Mouse (Mus musculus) lung, postnatal 0 days (tissue): ENCODE results near the gene Kctd2. TPM values are rescaled to one million over a fixed set of nuclear protein-coding genes. Genes with fewer than 3 reads are reported as not detected.

Experiments
- ATAC-seq: fragments of 200-750 bp; cut with Nextera tagmentation; 2 replicates; pipeline ENCODE4 v1.8.0; 2017; ENCODE audit warnings: moderate library complexity
- DNase-seq: peaks from one replicate; pipeline ENCODE4 v3.0.0-alpha.2; 2016; ENCODE audit warnings: low spot score
- H3K27ac ChIP-seq: fragments of 300-500 bp; sonication (generic); 2 replicates; pipeline ENCODE4 v1.5.1; 2014; ENCODE audit warnings: antibody characterized with exemption, mild to moderate bottlenecking, low read length, mixed read lengths
- H3K27me3 ChIP-seq: fragments of 300-500 bp; sonication (generic); replicated peaks from 2 replicates; pipeline ENCODE4 v1.6.1; 2014; ENCODE audit warnings: low read length, mixed read lengths; ENCODE audit not compliant: insufficient read depth
- H3K36me3 ChIP-seq: fragments of 300-500 bp; sonication (generic); 2 replicates; pipeline ENCODE4 v1.6.1; 2014; ENCODE audit warnings: low read length, mixed read lengths; ENCODE audit not compliant: insufficient read depth
- H3K4me1 ChIP-seq: fragments of 300-500 bp; sonication (generic); 2 replicates; pipeline ENCODE4 v1.6.1; 2014; ENCODE audit warnings: antibody characterized with exemption, low read depth, low read length, mixed read lengths; ENCODE audit not compliant: insufficient read depth
- H3K4me2 ChIP-seq: fragments of 300-500 bp; sonication (generic); replicated peaks from 2 replicates; pipeline ENCODE4 v1.6.1; 2014; ENCODE audit warnings: low read depth, mild to moderate bottlenecking, low read length, moderate library complexity, mixed read lengths
- H3K4me3 ChIP-seq: fragments of 300-500 bp; sonication (generic); 2 replicates; pipeline ENCODE4 v1.5.1; 2014; ENCODE audit warnings: low read depth, low read length
- H3K9ac ChIP-seq: fragments of 300-500 bp; sonication (generic); replicated peaks from 2 replicates; pipeline ENCODE4 v1.6.1; 2014; ENCODE audit warnings: low read depth, mild to moderate bottlenecking
- H3K9me3 ChIP-seq: fragments of 300-500 bp; sonication (generic); 2 replicates; pipeline ENCODE4 v1.6.1; 2016; ENCODE audit warnings: low read length, mixed read lengths
- CTCF ChIP-seq: IDR thresholded peaks from 2 replicates; pipeline ENCODE4 v1.5.1; 2016; ENCODE audit warnings: antibody characterized with exemption, mild to moderate bottlenecking
- EP300 ChIP-seq: IDR thresholded peaks from 2 replicates; pipeline ENCODE4 v1.6.1; 2016; ENCODE audit warnings: antibody characterized with exemption, mild to moderate bottlenecking, control low read depth
- WGBS: fragments of 180-500 bp; shearing (Covaris S2); extraction: QIAGEN DNeasy Blood & Tissue Kit; methylation state at CpG from one replicate; pipeline ENCODE4 v1.1.7; 2014; 5-methylcytosine and 5-hydroxymethylcytosine counted together
- polyA plus RNA-seq: library from polyadenylated mRNA; unstranded; fragments of >200 nt; fragmentation: Nextera tagmentation; extraction: Ambion mirVana; gene quantifications from 2 replicates; pipeline ENCODE4 v1.2.1, GENCODE M21; 2015

The Kctd2 gene
- polyA plus RNA-seq, 1 experiment from 2014 or later, result 18.6 TPM

DNA sequence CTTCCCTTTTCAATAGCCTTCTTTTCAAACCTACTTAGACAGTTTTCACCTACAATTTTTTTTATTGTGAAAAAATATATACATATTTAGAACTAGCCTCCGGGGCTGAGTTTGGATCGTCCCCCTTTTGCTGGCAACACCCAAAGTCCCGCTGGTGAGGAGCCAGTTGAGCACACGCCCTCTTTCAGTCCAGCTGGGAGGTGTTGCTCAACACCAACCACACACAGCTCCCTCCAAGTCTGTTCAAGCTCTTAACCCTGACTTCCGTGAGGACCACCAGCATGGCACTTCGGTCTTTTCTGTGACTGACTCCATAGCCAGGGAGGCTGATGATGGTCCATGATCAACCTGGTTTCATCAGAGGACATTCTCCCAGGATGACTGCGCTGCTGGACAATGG, 21.8 kb upstream of the Kctd2 start:
- no peaks in the 10 kb centered on the region for H3K9me3 ChIP-seq
- H3K9ac ChIP-seq, result no peak overlapping the region
- no peaks in the 10 kb centered on the region for H3K27me3 ChIP-seq
- 44% methylated on average over 7 of the region's 7 CpGs for WGBS
- no peak overlapping the region for H3K4me2 ChIP-seq
- no peaks in the 10 kb centered on the region; the same call in 1 of the 2 replicates for H3K36me3 ChIP-seq
- H3K27ac ChIP-seq, result no peak overlapping the region
- H3K4me3 ChIP-seq, result no peak overlapping the region
- H3K4me1 ChIP-seq, result no peaks in the 10 kb centered on the region
- ATAC-seq (peak; percentile 75), DNase-seq (peak; percentile 63)
- TF ChIP-seq CTCF, result no peak
- no peak for TF ChIP-seq EP300

DNA sequence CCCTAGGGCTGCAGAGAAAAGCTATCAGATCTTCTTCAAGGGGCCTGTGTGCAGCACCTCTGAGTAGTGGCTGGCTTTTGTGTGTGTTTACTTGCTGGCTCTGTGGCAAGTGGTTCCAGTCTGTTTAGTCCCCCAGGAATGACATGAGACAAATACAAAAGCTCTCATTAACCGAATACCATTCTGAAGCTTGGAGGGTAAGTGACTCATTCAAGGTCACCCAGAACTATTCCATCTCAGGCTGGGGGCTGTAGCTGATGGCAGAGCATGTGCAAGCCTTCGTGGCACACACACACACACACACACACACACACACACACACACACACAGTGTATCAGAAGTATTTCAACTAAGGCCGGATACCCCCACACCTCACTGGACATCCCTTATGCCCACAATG, 19.8 kb upstream of the Kctd2 start:
- WGBS, result 69% methylated on average over 3 of the region's 3 CpGs
- no peak for DNase-seq
- no peak overlapping the region for H3K9ac ChIP-seq

DNA sequence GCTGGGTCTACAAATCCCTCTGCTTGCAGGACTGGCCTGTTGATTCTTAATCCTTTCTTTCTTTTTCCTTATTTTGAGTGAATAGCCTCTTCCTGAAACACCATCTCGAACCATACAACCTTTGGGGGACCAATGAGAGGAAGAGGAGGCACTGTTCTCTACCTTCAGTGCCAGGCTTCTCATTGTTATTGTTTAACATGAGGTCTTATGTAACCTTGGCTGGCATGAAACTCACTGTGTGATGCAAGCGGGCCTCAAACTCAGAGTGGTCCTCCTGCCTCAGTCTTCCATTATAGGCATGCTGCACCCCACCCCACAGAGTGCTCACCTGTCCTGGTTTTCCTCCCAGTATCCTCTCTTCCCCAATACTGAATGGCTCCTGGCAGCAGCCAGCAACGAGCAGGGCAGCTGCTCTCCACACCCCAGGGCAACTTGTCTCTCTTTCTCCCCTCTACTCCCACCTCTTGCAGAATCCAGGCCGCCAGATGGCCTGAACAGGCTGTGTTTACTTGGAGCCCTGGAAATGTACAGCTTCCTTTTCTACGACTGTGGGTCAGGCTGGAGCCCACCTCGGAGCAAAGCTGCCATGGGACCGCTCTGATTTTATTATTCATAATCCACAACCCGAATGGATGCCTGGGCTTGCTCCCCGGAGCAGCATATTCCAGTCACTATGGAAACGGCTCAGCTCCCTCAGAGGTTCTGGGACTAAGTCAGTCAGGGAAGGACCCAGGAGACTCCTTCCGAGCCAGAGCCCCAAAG, 19.1 kb upstream of the Kctd2 start:
- H3K4me3 ChIP-seq, result no peak overlapping the region
- ATAC-seq, result no peak
- no peak overlapping the region for H3K27ac ChIP-seq
- no peaks in the 10 kb centered on the region for H3K9me3 ChIP-seq
- no peaks in the 10 kb centered on the region for H3K27me3 ChIP-seq
- peaks cover 4% of the 10 kb centered on the region; the same call in 1 of the 2 replicates for H3K4me1 ChIP-seq
- DNase-seq, result no peak
- no peaks in the 10 kb centered on the region for H3K36me3 ChIP-seq
- H3K9ac ChIP-seq, result no peak overlapping the region
- WGBS, result 36% methylated on average over 11 of the region's 11 CpGs
- TF ChIP-seq EP300 (no peak), CTCF (no peak)
- no peak overlapping the region for H3K4me2 ChIP-seq

More for the DNA sequence above, 19.8 kb upstream of the Kctd2 start:
- H3K36me3 ChIP-seq, result no peaks in the 10 kb centered on the region
- H3K4me2 ChIP-seq, result no peak overlapping the region
- no peak for TF ChIP-seq EP300
- no peak for TF ChIP-seq CTCF
- H3K4me3 ChIP-seq, result no peak overlapping the region
- no peaks in the 10 kb centered on the region for H3K9me3 ChIP-seq
- H3K27ac ChIP-seq, result no peak overlapping the region
- no peaks in the 10 kb centered on the region for H3K27me3 ChIP-seq
- no peak for ATAC-seq
- H3K4me1 ChIP-seq, result peaks cover 4% of the 10 kb centered on the region; the same call in 1 of the 2 replicates

DNA sequence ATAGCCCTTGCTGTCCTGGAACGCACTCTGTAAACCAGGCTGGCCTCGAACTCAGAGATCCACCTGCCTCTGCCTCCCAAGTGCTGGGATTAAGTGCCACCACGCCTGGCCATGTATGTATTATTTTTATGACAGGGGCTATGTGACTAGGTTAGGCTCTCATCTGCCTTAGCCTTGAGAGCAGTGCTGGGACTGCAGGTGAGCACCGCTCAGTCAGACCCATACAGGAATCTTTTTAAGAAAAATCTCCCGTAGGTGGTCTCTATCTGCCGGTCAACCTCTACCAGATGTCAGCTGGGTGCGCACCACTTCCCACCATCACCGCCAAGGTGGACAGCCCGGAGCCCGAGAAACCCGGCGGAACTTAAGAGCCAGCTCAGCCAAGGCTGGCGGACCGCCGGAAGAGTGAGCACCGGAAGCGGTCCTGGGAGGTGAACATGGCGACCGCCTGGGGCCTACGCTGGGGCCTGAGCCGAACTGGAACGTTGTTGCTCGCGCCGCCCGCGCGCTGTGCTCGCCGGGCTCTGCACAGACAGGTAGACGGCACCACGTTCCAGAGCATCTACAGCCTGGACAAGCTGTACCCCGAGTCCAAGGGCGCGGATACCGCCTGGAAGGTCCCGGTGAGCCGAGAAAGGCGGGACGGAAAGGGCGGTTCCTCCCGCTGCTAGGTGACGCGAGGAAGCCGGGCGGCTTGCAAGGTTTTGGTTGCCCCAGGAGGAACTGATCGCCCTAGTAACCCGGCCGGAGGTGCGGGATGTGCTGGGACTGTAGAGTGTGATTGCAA, 16.4 kb upstream of the Kctd2 start, which contains the start of gene Mrpl58:
Gene Mrpl58 (plus strand): TSS at position 415 of the 787 bp plus-strand sequence.
- DNase-seq (peak; percentile 89), ATAC-seq (peak; percentile 94)
- Histone ChIP-seq H3K4me1 (peaks cover 4% of the 10 kb centered on the region; the same call in 1 of the 2 replicates), H3K4me2 (peak within 1 kb of the TSS; percentile 77), H3K27me3 (no peaks in the 10 kb centered on the region), H3K27ac (peak within 1 kb of the TSS; percentile 86), H3K36me3 (no peaks in the 10 kb centered on the region), H3K9me3 (no peaks in the 10 kb centered on the region), H3K4me3 (peak within 1 kb of the TSS; percentile 77), H3K9ac (peak within 1 kb of the TSS; percentile 83)
- WGBS, result 2% methylated on average over 50 of the region's 50 CpGs
- TF ChIP-seq CTCF, result peak; percentile 1; the same call in 1 of the 2 replicates
- TF ChIP-seq EP300, result no peak; the same call in 1 of the 2 replicates

DNA sequence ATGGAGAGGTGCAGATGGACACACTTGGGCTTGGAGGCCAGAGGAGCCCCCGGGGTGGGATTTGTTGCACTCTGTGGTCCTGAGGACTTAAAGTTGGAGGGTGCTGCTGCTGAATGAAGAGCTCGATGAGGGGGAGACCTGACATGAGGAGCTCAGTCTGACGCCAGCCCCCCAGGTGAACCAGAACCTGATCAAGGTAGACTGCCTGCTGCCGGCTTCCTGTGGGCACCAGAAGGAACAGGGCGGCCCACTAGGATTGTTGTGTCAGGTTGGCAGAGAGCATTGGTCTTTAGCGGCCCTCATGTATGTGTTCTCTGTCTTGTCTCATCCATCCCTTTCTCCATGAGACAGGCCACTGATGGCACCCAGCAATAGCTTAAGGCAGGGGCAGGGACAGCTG, 14.2 kb upstream of the Kctd2 start:
- H3K9me3 ChIP-seq, result no peaks in the 10 kb centered on the region
- no peaks in the 10 kb centered on the region for H3K27me3 ChIP-seq
- no peak overlapping the region for H3K4me3 ChIP-seq
- DNase-seq (no peak), ATAC-seq (no peak)
- H3K27ac ChIP-seq, result no peak overlapping the region
- no peak overlapping the region for H3K4me2 ChIP-seq
- WGBS, result 93% methylated on average over 6 of the region's 6 CpGs
- H3K36me3 ChIP-seq, result no peaks in the 10 kb centered on the region
- TF ChIP-seq EP300, result no peak
- TF ChIP-seq CTCF, result no peak
- H3K9ac ChIP-seq, result no peak overlapping the region
- H3K4me1 ChIP-seq, result peaks cover 4% of the 10 kb centered on the region; the same call in 1 of the 2 replicates

DNA sequence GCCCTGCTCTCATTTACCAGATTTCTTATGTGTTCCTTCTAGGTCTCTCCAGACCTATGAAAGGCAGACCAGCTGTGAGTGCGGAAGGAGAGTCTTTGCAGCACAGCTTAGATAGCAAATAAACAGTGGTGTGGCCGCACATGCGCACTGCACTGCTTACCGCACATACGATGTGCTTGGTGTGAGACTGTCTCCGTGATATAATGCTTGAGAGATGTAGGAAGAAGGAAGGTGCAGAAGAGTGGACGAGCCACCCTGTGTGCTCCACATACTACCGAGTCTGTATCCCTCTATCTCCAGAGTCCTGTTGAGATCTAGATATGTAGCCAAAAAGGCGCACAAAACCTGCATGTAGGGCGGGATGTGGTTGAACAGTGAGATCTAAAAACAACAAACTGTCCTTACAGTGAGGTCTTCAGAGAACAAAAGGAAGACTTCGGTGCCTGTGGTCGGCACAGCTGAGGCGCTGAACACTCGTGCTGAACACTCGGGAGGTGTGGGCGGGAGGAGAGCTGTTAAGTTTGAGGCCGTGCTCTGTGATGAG, 13.0 kb upstream of the Kctd2 start:
- Histone ChIP-seq H3K9me3 (no peaks in the 10 kb centered on the region), H3K9ac (no peak overlapping the region), H3K4me2 (no peak overlapping the region), H3K27ac (no peak overlapping the region), H3K4me1 (peaks cover 4% of the 10 kb centered on the region; the same call in 1 of the 2 replicates), H3K27me3 (no peaks in the 10 kb centered on the region), H3K4me3 (no peak overlapping the region), H3K36me3 (no peaks in the 10 kb centered on the region)
- no peak for TF ChIP-seq CTCF
- TF ChIP-seq EP300, result no peak
- ATAC-seq, result no peak
- no peak for DNase-seq
- 90% methylated on average over 17 of the region's 17 CpGs for WGBS
